Mouse (Mus musculus): ENCODE measurements around the gene Ddx52.

DNA sequence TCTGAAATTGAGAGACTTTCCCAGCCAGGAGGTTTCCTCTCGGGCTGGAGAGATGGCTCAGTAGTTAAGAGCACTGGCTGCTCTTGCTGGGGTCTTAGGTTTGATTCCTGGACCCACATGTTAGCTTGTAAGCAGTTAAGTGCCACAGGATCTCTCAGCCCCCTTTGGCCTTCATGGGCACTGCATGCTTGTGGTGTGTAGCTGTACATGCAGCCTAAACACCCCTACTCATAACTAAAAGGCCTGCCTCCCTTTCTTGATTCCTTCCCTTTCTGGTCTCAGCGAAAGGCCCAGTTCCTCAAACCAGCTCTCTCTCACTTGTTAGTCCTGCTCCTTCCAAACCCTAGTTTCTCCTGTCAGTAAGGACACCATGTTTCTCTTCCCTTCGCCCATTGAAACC is 27.2 kb downstream of the Ddx52 start:
- TF ChIP-seq CTCF (IDR thresholded peaks at IDR 0.05), result peak; percentile 10; the same call in 1 of the 2 replicates
- TF ChIP-seq EP300 (IDR thresholded peaks at IDR 0.05), result no peak
